Mouse (Mus musculus) stomach, postnatal 0 days (tissue): ENCODE measurements at regions not wholly inside any gene's neighbourhood (a gene's known extent, or its start where the extent isn't known, plus 50 kb on each side); places are given as distances from the start of the nearest gene placed in this dataset.

ENCODE experiments used
- ATAC-seq: fragments of 200-750 bp; cut with Nextera tagmentation; 2 replicates; pipeline ENCODE4 v1.8.0; 2017; ENCODE audit not compliant: low FRiP score, low TSS enrichment
- DNase-seq: peaks from one replicate; pipeline ENCODE4 v3.0.0-alpha.2; 2016; ENCODE audit warnings: low spot score
- H3K27ac ChIP-seq: fragments of 300-500 bp; sonication (generic); replicated peaks from 2 replicates; pipeline ENCODE4 v1.5.1; 2014; ENCODE audit warnings: mild to moderate bottlenecking, control low read depth
- H3K27me3 ChIP-seq: fragments of 300-500 bp; sonication (generic); 2 replicates; pipeline ENCODE4 v1.6.1; 2014; ENCODE audit warnings: low read length; ENCODE audit not compliant: control insufficient read depth, insufficient read depth
- H3K36me3 ChIP-seq: fragments of 300-500 bp; sonication (generic); 2 replicates; pipeline ENCODE4 v1.6.1; 2014; ENCODE audit warnings: low read length, mixed read lengths; ENCODE audit not compliant: control insufficient read depth, insufficient read depth
- H3K4me1 ChIP-seq: fragments of 300-500 bp; sonication (generic); replicated peaks from 2 replicates; pipeline ENCODE4 v1.6.1; 2014; ENCODE audit warnings: antibody characterized with exemption; ENCODE audit not compliant: control insufficient read depth, insufficient read depth
- H3K4me2 ChIP-seq: fragments of 300-500 bp; sonication (generic); replicated peaks from 2 replicates; pipeline ENCODE4 v1.6.1; 2014; ENCODE audit warnings: low read depth, mild to moderate bottlenecking, control low read depth, moderate library complexity
- H3K4me3 ChIP-seq: fragments of 300-500 bp; sonication (generic); 2 replicates; pipeline ENCODE4 v1.5.1; 2014; ENCODE audit warnings: low read depth, low read length, control low read depth
- H3K9ac ChIP-seq: fragments of 300-500 bp; sonication (generic); 2 replicates; pipeline ENCODE4 v1.6.1; 2014; ENCODE audit warnings: mild to moderate bottlenecking, low read length, control low read depth, mixed read lengths
- H3K9me3 ChIP-seq: fragments of 300-500 bp; sonication (generic); 2 replicates; pipeline ENCODE4 v1.6.1; 2016; ENCODE audit warnings: low read length; ENCODE audit not compliant: control insufficient read depth
- CTCF ChIP-seq: IDR thresholded peaks from 2 replicates; pipeline ENCODE4 v1.5.1; 2016; ENCODE audit warnings: antibody characterized with exemption, low read depth, mild to moderate bottlenecking, moderate library complexity
- EP300 ChIP-seq: optimal IDR thresholded peaks from 2 replicates; pipeline ENCODE3; 2016; ENCODE audit warnings: antibody characterized with exemption
- WGBS: fragments of 180-500 bp; shearing (Covaris S2); extraction: QIAGEN DNeasy Blood & Tissue Kit; methylation state at CpG from one replicate; pipeline ENCODE4 v1.1.7; 2014; 5-methylcytosine and 5-hydroxymethylcytosine counted together

GRCm38 (mm10) chr1:28328986-28329385 lies 451.1 kb downstream of the Gm597 start:
- ATAC-seq, result no peak
- no peak overlapping the region for H3K9ac ChIP-seq
- H3K9me3 ChIP-seq, result no peaks in the 10 kb centered on the region
- peak overlapping the region; percentile 14; the same call in 1 of the 2 replicates for H3K4me2 ChIP-seq
- no peaks in the 10 kb centered on the region for H3K36me3 ChIP-seq
- H3K4me3 ChIP-seq, result no peak overlapping the region
- H3K27me3 ChIP-seq, result no peaks in the 10 kb centered on the region
- no peaks in the 10 kb centered on the region for H3K4me1 ChIP-seq
- WGBS, result 42% methylated on average over 9 of the region's 9 CpGs
- TF ChIP-seq EP300 (no peak), CTCF (no peak)
- DNase-seq, result no peak
- peak overlapping the region; percentile 35; the same call in 1 of the 2 replicates for H3K27ac ChIP-seq

- ATAC-seq, result peak; percentile 68; the same call in 1 of the 2 replicates
- Histone ChIP-seq H3K27me3 (no peaks in the 10 kb centered on the region), H3K9ac (no peak overlapping the region), H3K9me3 (no peaks in the 10 kb centered on the region), H3K4me1 (no peaks in the 10 kb centered on the region), H3K27ac (peak overlapping the region; percentile 35; the same call in 1 of the 2 replicates), H3K4me2 (peak overlapping the region; percentile 14; the same call in 1 of the 2 replicates), H3K36me3 (no peaks in the 10 kb centered on the region), H3K4me3 (no peak overlapping the region)
- no peak for DNase-seq
- WGBS, result 20% methylated on average over 6 of the region's 6 CpGs
- TF ChIP-seq CTCF (no peak), EP300 (no peak)
These were observed 451.5 kb downstream of the Gm597 start for GRCm38 (mm10) chr1:28328539-28328938.

- WGBS, result 45% methylated on average over 3 of the region's 3 CpGs
- H3K4me2 ChIP-seq, result no peak overlapping the region
These were observed 455.9 kb downstream of the Gm597 start for GRCm38 (mm10) chr1:28324141-28324540.

More at GRCm38 (mm10) chr1:28324141-28324540, 455.9 kb downstream of the Gm597 start:
- Histone ChIP-seq H3K27me3 (no peaks in the 10 kb centered on the region), H3K36me3 (no peaks in the 10 kb centered on the region), H3K4me3 (no peak overlapping the region), H3K9me3 (no peaks in the 10 kb centered on the region), H3K9ac (no peak overlapping the region), H3K4me1 (no peaks in the 10 kb centered on the region), H3K27ac (no peak overlapping the region)
- ATAC-seq (no peak), DNase-seq (no peak)
- TF ChIP-seq CTCF (no peak), EP300 (no peak)
